Mouse (Mus musculus) gonadal fat pad, adult 2 months (tissue): ENCODE measurements around the gene Gm7073. TPM values are rescaled to one million over a fixed set of nuclear protein-coding genes. Genes with fewer than 3 reads are reported as not detected.

Experiments used
- DNase-seq: peaks from one replicate; pipeline ENCODE4 v3.0.0-alpha.2; 2012; ENCODE audit warnings: low read depth
- polyA plus RNA-seq: library from polyadenylated mRNA; depleted of rRNA; stranded (reverse); fragments of >200 nt; gene quantifications from 2 replicates; pipeline ENCODE4 v1.2.3, GENCODE M21; 2012; rRNA removed

The Gm7073 gene
- polyA plus RNA-seq = not detected in 2 replicates

DNA sequence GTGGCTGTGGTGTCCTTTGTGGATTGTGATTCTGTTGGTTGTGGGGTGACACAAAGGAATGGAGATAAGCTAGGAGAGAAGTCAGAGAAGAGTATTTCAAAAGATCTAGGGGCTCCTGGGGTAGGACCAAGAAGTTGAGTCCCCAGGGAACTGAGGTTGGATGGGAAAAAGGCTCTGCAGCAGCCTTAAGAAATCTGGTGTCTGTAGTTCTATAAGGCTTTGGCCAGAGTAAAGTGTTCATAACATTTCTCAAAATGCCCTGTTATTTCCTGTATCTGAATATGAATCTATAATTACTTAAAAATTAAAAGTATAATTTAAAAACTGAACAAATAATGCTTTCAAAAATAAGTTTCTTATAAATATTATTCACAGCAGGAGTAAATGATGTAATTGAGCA lies at the start of gene Gm7073:
Gene Gm7073, minus strand, starts transcription at position 101 of the 400 bp plus-strand sequence.
- DNase-seq = no peak

DNA sequence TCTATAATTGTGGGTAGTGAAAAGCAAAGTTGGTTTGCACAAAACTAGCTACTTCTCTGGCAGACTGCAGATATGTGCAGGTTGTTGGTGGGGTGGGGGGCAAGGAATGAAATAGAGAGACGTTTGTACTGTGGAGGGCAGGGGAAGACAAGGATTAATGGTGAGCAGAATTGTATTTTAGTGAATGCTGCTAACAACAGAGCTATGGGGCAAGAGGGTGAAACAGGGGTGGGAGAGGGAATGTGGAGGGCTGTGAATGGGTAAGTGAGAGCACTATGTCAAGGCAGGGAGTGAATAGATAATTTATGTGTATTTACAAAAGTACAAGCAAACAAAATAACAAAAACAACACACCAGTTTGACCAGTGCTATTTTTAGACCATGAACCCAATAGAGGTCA lies 31.5 kb upstream of the Gm7073 start:
- no peak for DNase-seq

DNA sequence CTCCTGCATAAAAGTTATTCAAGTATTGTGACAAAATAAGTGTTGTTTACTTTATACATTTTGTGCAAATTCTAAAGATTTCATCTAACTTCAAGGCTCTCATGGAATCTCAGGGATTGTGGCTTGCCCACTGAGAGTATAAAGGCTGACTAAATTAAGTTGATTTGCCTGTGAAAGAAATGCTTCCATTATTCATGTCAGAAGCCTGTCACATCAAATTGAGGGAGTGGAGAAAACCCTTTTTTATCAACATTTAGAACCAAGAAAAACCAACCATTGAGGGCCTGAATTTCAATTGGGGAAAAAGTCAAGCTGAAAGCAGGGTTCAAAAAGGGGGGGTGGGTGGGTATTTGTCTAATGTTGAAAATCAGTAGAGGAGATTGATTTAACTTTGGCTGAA lies 30.0 kb upstream of the Gm7073 start:
- DNase-seq = no peak

DNA sequence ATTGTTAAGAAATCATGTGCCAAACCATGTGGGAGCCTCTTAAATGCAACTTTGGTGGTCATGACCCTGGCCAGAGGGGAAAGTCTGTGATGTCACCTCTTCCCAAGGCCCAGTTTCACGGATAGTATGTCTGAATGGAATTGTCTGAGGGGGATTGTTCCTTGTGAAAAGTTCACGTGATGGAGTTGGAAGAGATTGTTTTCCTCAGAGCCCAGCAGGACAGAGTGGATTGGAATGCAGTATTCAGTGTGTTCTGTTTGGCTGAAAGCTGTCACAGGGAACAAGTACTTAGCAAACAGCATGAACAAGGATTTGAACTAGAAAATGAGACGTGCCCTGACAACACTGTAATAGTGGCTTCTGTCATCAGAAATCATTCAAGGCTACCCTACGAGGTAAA lies 16.2 kb upstream of the Gm7073 start:
- no peak for DNase-seq

DNA sequence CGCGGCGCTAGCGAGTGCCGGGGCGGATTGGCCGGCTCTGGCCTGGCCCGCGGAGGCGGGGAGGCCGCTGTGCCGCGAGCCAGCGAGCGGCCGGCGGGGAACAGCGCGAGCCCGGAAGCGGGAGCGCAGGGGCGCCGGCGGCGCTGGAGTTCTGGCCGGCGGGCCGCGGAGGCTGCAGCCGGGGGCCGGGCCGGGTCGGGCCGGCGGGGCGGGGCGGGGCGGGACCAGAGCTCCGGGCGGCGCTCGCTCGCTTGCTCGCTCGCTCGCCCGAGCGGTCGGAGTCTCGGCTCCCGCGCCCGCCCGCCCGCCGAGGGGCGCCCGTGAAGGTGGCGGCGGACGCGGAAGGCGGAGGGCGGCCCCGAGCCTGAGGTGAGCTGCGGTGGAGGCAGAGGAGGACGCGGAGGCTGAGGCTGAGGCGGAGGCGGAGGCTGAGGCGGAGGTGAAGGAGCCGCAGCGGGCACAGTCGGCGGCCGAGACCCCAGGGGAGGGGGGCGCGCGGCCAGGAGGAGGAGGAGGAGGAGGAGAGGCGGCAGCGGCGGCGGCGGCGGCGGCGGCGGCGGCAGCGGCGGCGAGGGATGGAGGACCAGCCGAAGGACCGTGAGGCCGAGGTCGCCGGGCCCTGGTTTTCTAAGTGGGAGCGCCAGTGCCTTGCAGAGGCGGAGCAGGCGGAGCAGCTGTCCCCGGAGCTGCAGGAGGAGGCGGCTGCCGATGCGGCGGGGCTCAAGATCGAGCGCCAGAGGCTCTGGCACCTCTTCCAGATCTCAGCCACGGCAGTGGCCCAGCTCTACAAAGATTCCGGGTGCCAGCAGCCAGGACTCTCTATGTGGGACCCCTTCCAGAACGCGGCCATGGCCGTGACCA lies 8.6 kb upstream of the Gm7073 start:
- DNase-seq = no peak

DNA sequence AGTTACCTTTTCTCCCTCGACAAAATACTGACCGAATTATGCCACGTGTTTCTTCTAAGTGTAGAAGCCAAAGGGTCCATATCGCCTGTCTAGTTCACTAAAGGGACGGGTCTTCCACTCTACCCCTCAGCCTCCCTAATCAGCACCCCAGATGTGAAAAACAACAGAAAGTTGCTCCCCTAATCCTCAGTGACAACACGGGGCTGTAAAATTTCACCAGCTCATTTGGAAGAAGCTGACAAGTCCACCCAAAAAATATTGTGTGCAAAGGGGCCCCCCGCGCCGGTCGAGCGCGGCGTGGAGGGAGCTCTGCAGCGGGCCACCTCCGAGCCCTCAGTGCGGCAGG lies 8.0 kb upstream of the Gm7073 start:
- no peak for DNase-seq

DNA sequence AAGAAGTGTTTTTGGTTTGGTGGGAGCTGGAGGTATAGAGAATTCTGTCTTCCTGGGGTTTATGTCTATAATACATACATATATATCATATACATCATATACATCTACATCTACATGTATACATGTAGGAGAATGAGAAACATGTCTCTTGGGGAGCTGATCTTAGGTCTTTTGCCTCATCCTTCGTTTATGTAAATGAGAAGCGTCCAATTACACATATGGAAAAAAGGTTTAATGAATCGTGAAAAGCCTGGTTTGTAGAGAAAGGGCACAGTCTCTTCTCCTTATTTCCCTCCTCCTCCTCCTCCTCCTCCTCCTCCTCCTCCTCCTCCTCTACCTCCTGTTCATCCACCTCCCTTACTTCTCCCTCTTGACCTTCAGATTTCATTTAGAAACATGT lies 6.9 kb upstream of the Gm7073 start:
- DNase-seq = no peak

DNA sequence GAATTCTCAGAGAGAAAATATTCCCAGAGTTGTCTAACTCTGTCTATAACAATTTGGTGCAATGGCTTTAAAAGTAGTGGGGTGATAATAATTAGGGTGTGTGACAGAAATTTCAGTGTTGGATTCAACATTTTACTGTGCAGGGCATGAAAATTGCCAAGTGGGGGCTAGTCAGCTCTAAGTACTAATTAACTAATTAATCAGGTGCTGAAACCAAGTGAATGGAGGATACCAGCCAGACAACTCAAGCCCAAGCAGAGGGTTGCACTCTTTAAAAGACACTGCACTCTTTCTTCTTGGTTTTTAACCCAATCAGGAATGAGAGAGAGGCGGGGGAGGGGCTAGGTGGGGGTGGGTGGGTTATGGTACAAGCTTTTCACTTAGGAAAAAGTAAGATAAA lies 6.4 kb upstream of the Gm7073 start:
- no peak for DNase-seq

DNA sequence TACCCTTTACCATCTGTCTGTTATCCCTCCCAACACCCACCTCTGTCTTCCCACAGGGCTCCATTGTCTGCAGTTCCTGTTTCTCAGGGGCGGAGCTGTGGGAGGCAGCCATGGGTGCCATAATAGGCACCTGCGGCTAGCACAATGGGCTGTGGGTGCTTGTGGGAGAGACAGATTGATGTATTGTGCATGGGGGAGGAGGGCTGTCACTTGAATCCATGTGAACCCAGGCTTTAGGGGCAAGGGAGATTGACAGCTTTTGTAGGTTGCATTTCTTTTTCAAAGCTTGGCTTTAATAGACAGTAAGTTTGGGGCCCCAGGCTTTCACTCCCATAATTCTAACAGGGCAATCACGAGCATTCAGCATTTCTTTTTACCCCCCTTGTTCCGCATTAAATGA lies 5.0 kb upstream of the Gm7073 start:
- no peak for DNase-seq

DNA sequence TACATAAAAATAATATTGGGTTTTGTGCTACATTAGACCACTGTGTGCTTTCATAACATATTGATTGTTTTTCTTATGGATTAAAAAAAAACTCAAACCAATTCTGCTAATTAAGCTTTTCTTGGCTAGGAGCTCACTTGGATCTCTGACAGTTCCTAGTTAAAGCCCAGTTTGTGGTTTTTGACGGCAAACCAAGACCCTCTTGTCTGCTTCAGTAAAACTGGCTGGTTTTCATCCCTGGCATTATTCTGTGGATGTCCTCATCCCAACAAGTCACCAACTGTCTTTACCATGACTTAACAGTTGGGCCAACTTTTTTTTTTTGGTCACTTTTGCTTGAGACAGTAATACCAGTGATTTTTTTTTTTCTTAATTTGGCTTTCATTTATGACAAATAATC lies 3.9 kb upstream of the Gm7073 start:
- DNase-seq = no peak

DNA sequence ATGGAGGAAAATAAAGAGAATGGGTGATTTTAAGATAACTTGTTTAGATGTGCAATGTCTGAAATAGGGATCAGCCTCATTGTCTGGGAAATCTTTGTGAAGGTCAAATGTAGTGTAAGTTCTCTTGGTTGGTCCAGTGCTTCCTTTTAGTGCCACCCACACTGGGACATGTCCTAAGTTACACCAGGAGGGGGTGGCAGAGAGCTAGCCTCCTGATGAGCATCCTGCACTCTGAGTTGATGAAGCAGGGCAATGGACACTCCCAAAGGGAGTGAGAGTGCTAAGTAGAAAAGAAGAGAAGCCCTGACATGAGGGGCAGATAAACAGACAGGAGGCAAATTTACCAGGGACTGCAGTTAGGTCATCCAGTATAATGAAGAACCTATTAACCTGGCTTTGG lies 35.1 kb downstream of the Gm7073 start:
- DNase-seq = no peak

DNA sequence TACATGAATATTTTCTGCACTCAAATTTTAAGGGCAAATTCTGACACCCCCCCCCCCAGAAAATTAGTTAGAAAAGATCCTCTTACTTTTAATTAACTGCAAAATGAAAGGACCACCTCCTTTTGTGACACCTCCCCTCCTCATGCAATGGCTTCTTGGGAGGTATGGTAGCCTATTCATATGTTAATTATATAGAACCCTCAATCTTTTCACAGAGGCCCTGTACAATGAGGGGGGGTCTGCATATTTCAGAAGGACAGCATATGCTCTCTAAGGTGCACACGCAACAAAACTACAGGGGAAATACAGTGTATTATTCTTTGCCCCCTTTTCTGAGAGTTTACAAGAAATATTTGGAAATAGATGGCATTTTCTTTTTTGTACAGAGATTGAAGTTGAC lies 41.3 kb downstream of the Gm7073 start:
- no peak for DNase-seq

DNA sequence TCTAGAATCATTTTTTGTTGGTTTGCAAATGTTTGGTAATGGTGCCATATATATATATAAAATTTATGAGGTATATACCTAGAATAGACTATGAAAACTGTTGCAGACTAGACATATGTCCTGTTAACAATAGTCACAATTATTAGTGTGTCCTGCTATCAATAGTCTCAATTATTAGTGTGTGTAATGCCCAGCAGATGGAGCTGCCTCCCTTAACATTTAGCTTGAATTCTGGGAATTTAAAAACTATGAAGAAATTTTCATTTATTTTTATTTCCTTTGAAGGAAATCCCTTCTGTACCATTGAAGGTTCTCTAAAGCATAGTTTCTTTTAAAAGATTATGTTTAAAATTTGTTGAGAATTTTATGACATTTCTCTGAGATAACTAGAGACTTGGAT lies 43.7 kb downstream of the Gm7073 start:
- no peak for DNase-seq

DNA sequence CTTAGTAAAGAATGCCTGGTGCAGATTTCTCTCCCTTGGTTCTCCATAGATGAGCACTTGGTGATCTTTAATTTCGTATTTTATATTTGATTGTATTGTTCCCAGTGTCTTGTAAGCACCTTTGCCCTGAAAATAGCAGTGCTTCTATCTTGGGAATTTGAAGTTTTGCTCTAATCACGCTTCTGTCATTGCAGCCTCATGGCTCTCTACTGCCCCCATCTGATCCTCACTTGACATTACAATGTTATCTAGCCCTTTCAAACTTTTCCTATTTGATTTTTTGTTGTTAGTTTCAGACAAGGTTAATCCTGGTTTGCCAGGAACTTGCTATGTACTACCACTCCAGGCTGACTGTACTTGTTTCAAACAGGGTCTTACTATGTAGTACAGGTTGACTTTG lies 75.3 kb downstream of the Gm7073 start:
- DNase-seq = no peak

DNA sequence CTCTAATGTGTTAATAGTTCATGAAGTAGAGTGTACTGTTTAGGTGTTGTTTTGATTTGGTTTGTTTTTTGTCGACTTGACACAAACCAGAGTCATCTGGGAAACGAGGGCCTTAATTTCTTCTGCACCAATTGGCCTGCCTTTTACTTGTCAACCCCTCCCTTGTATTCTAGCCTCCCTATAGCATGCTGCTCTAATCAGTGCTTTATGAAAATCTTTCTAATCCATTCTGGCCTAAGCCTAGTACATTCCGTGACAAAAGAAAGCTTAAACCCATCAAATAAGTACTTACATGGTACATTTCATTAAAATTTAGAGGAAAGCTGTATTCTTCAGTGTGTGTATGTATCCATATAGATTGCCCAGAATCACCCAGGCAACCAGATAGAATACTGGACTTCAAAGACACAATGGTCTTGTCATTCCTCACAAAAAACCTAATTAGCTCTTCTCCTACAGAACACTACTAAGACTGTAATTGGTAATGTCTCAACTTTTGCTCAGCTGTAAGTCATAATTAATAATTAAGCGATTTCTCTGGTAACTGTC lies 124.4 kb downstream of the Gm7073 start:
- DNase-seq = no peak

DNA sequence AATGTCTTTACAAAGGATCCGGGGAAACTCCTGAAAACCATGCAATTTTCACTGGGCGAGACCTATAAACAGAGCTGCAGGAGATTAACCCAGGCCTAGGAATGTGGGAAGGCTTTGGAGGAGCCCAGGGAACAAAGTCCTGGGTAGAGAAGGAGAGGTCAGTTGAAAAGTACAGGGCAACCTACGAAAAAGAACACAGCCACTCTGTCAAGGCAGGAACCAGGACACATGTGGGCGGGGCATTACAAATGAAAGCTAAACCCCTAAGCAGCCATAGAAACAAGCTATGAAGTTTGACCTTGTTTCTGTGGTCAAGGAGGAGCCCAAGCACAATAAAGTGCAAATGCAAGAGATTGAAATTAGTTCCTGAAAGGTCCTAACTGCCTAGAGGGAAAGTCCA lies 133.4 kb downstream of the Gm7073 start:
- DNase-seq = no peak

DNA sequence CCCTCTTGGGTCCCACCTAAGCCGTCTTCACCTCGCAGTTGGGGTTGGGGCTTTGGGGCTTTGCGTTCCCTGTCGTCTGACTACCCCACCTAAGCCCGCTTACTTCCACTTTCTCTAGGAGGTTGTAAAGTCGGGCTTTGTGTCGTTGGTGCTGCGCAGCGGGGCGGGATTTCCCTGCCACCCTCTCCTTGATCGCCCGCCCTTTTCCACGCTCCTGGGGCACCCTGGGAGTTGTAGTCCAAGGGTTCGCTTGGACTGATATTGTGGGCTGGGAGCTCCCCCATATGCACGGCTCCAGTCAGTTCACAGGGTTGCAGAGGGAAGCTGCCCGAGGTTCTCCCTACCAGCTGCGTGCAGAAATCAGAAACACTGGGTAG lies 134.4 kb downstream of the Gm7073 start:
- peak; percentile 28 for DNase-seq

DNA sequence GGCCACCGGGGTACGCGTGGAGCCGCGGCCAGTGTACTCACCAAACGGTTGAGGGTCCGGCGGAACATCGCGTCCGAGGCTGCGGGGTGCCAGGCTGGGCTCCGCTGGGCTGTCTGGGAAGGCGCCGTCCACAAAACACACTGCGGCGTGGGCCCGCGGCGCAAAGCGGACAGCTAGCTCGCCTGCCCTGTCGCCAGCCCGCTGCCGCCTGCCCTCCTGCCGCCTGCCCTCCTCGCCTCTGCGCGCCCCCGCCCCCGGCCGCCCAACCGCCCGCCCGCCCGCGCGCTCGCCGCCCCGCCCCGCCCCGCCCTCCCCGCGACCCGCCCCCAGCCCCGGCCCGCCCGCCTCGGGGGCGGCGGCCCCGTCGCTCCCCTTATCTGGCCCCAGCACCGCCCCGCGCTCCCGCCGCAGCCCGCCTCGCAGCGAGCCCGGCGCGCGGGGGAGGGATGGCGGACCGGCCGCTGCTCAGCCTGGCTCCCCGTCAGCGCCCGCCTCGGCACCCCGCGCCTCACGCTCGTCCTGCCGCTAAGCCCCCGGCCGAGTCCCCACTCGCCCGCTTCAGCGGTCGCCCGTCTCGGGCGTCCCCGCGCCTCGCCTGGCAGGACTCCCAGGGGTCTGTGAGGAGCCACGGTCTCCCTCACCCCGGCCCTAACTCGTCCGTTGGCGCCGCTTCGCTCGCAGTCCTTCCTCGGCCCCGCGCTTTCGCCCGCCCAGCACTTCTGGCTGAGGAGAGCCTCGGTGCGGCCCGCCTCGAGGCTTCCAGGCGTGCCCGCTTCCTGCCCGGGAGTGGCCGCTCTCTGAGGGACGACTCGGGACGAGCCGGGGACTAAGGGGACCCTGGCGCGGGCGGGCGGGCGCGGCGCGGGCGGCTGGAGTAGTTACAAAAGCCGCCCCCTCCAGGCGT lies 135.0 kb downstream of the Gm7073 start:
- no peak for DNase-seq

DNA sequence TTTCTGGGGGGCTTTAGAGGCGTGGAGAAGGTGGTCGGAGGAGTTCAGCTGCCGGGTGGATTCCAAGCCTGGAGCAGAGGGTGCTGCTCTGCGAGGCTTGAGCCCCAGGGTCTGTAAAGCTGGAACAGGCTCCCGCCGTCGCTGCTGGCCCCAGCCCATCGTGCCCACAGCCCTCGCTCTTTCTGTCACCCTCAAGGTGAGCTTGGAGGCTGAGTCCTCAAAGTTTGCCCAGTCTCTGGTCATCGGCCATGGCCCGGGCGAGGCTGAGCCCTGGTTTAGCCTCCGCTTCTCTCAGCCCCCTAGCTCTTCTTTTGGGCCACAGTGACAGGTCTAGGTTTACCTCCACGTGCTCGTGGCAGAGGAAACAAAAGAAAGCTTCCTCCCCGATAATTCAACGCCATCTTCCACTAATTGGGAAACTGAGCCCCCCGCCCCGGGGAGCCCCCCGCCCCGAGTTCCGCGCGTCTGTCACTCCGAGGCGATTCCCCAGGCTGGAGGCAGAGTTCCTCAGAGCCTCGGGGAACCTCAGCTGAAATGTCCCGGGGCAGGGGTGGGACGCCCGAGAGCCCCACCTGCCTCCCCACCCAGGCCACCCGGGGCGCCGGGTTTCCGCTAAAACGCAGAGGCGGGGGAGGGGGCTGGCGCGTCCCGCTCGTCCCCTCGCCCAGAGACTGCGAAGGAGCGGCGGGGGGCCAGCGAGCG lies 135.8 kb downstream of the Gm7073 start:
- DNase-seq = no peak

DNA sequence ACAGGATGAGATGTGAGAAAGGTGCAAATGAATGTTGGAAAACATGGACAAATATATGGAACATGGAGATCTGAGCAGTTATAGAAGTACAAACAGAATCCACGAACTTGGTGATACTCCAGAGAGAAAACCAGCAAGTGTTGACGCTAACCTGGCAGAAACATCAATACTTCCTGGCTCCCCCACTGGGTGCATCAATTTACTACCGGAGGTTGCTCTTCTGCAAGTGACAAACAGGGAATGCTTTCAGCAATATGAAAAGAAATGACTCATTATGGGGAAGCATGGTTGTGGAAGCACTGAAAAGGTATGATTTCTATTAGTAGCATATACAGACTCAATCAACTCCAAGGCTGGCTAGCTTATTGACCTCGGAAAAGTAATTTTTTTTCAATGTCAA lies 144.8 kb downstream of the Gm7073 start:
- no peak for DNase-seq

DNA sequence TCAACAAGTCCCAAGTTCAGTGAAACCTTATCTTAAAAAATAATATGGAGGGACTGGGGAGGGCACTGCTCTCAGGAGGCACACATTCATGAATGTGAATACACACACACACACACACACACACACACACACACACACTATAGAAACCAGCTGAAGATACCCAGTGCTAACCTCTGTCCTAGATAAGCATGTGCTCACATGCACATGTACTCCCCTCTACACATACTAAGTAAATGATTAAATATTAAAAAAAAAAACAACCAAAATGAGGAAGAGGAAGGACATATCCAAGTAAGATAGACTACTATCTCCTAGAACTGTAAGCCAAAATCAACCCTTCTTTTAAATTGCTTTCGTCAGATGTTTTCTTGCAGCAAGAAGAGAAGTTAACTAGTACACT lies 152.2 kb downstream of the Gm7073 start:
- no peak for DNase-seq
